Comparison of ENCODE assay signal across 24 mouse cellular contexts in the genomic region with DNA sequence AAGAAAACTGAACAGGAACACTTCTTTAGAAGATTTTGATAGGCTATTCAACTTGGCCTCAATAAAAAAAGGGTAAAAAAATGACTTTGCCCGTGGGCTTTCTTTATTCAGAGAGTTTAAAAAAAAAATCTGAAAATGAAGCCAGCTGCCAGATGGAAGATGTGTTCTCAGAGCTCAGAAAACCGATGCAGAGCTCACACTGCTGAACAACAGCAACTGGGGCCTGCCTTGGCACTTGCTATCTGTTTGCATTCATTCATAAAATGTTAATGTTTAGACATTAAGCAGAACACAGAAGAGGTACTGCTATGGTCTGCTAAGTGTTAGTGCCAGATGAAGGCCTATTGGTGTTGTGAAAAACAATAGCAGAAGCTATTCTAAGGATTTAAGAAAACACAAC.
"Had no signal": no experiment of that assay in that cellular context is flagged by ENCODE, and none has a peak within 500 bp of the region (broad histone marks: within the 10 kb centered on the region; RNA-seq: fewer than 3 reads in every experiment).

No protein-coding gene starts in this region.

- H3K4me1 ChIP-seq: limb, embryonic 10.5 days; limb, embryonic 13.5 days; liver, embryonic 12.5 days; liver, embryonic 15.5 days; lung, embryonic 15.5 days; megakaryocyte, embryonic 14.5 days; midbrain, embryonic 10.5 days; midbrain, embryonic 13.5 days; neural tube, embryonic 12.5 days; neural tube, embryonic 15.5 days had no signal

- H3K4me3 ChIP-seq: limb, embryonic 10.5 days; limb, embryonic 13.5 days; liver, embryonic 12.5 days; liver, embryonic 15.5 days; lung, embryonic 15.5 days; megakaryocyte, embryonic 14.5 days; midbrain, embryonic 10.5 days; midbrain, embryonic 13.5 days; neural tube, embryonic 12.5 days; neural tube, embryonic 15.5 days had no signal

- DNase-seq: kidney, adult 18-20 months; kidney, adult 9 months; kidney, postnatal 14 days; kidney, postnatal 4 days; liver; lung, adult 18-20 months; lung, postnatal 10 days; lung, postnatal 36 days; right cerebral cortex, adult 18-20 months; right cerebral cortex, postnatal 14 days; right cerebral cortex, postnatal 4 days; thymus, adult 2 months; thymus, postnatal 14 days had no signal

- H3K9me3 ChIP-seq: limb, embryonic 10.5 days; limb, embryonic 13.5 days; liver, embryonic 12.5 days; liver, embryonic 15.5 days; lung, embryonic 15.5 days; megakaryocyte, embryonic 14.5 days; midbrain, embryonic 10.5 days; midbrain, embryonic 13.5 days; neural tube, embryonic 12.5 days; neural tube, embryonic 15.5 days had no signal

- H3K27ac ChIP-seq: limb, embryonic 10.5 days; limb, embryonic 13.5 days; liver, embryonic 12.5 days; liver, embryonic 15.5 days; lung, embryonic 15.5 days; midbrain, embryonic 10.5 days; midbrain, embryonic 13.5 days; neural tube, embryonic 12.5 days; neural tube, embryonic 15.5 days; stomach, postnatal 0 days had no signal

- H3K27me3 ChIP-seq: limb, embryonic 13.5 days; liver, embryonic 12.5 days; liver, embryonic 15.5 days; lung, embryonic 15.5 days; megakaryocyte, embryonic 14.5 days; midbrain, embryonic 13.5 days; neural tube, embryonic 12.5 days; neural tube, embryonic 15.5 days had no signal

- ATAC-seq: liver, embryonic 12.5 days; midbrain, embryonic 13.5 days had no signal

- H3K9ac ChIP-seq: limb, embryonic 13.5 days; liver, embryonic 12.5 days; liver, embryonic 15.5 days; lung, embryonic 15.5 days; midbrain, embryonic 13.5 days; neural tube, embryonic 12.5 days; neural tube, embryonic 15.5 days had no signal

- H3K4me2 ChIP-seq: limb, embryonic 13.5 days; liver, embryonic 12.5 days; liver, embryonic 15.5 days; lung, embryonic 15.5 days; midbrain, embryonic 13.5 days; neural tube, embryonic 12.5 days; neural tube, embryonic 15.5 days had no signal

- H3K36me3 ChIP-seq: limb, embryonic 10.5 days; limb, embryonic 13.5 days; liver, embryonic 12.5 days; liver, embryonic 15.5 days; lung, embryonic 15.5 days; midbrain, embryonic 10.5 days; midbrain, embryonic 13.5 days; neural tube, embryonic 12.5 days; neural tube, embryonic 15.5 days had no signal
